Mouse (Mus musculus) stomach, embryonic 14.5 days (tissue): ENCODE data around the gene Mrpl46. TPM values are rescaled to one million over a fixed set of nuclear protein-coding genes. Genes with fewer than 3 reads are reported as not detected.

ENCODE experiments used
- ATAC-seq: fragments of 200-750 bp; cut with Nextera tagmentation; 2 replicates; pipeline ENCODE4 v1.8.0; 2017; ENCODE audit warnings: low read depth, moderate TSS enrichment; ENCODE audit not compliant: insufficient number of reproducible peaks, insufficient read depth, low FRiP score
- H3K27ac ChIP-seq: fragments of 300-500 bp; sonication (generic); 2 replicates; pipeline ENCODE4 v1.5.1; 2014; ENCODE audit warnings: mild to moderate bottlenecking, low read length, moderate library complexity, mixed read lengths
- H3K27me3 ChIP-seq: fragments of 300-500 bp; sonication (generic); 2 replicates; pipeline ENCODE4 v1.6.1; 2014; ENCODE audit warnings: low read length, control low read depth, mixed read lengths; ENCODE audit not compliant: control insufficient read depth, insufficient read depth
- H3K36me3 ChIP-seq: fragments of 300-500 bp; sonication (generic); 2 replicates; pipeline ENCODE4 v1.6.1; 2014; ENCODE audit warnings: mild to moderate bottlenecking, control low read depth, low read length, moderate library complexity, mixed read lengths; ENCODE audit not compliant: control insufficient read depth, insufficient read depth
- H3K4me1 ChIP-seq: fragments of 300-500 bp; sonication (generic); 2 replicates; pipeline ENCODE4 v1.6.1; 2014; ENCODE audit warnings: low read length, control low read depth, mixed read lengths; ENCODE audit not compliant: control insufficient read depth, insufficient read depth
- H3K4me2 ChIP-seq: fragments of 300-500 bp; sonication (generic); replicated peaks from 2 replicates; pipeline ENCODE4 v1.6.1; 2014; ENCODE audit warnings: low read depth, low read length, control low read depth
- H3K4me3 ChIP-seq: fragments of 300-500 bp; sonication (generic); 2 replicates; pipeline ENCODE4 v1.5.1; 2014; ENCODE audit warnings: low read depth, low read length, control low read depth
- H3K9ac ChIP-seq: fragments of 300-500 bp; sonication (generic); replicated peaks from 2 replicates; pipeline ENCODE4 v1.6.1; 2014; ENCODE audit warnings: low read depth, mild to moderate bottlenecking, control low read depth, low read length, moderate library complexity, mixed read lengths
- H3K9me3 ChIP-seq: fragments of 300-500 bp; sonication (generic); 2 replicates; pipeline ENCODE4 v1.6.1; 2016; ENCODE audit warnings: low read depth, low read length, control low read depth; ENCODE audit not compliant: control insufficient read depth
- WGBS: fragments of 180-500 bp; shearing (Covaris S2); extraction: QIAGEN DNeasy Blood & Tissue Kit; methylation state at CpG from one replicate; pipeline ENCODE4 v1.1.7; 2014; 5-methylcytosine and 5-hydroxymethylcytosine counted together
- polyA plus RNA-seq: library from polyadenylated mRNA; unstranded; fragments of >200 nt; fragmentation: Nextera tagmentation; extraction: Ambion mirVana; gene quantifications from 2 replicates; pipeline ENCODE4 v1.2.1, GENCODE M21; 2014

Mrpl46 gene
- polyA plus RNA-seq, 1 experiment from 2014 or later, result 68.6 TPM

DNA sequence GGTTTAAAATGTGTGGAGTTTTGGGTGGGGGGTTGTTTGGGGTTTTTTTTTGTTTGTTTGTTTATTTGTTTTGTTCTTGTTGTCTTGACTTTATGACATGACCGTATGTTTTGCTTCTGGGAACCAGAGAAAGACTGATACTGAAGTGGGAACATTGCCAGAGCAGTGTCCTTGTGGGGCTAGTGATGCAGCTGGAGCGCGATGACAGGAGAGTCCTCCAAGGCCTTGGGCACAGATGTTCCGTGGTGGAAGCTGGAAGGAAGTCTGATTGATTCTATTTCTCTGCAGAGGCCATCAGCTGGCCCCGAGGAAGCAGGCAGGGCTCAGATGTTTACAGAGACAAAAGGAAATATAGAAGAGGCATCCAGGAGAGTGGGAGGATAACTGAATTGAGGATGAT is 2.6 kb upstream of the Mrpl46 start:
- no peak for ATAC-seq
- H3K4me1 ChIP-seq, result peaks cover 8% of the 10 kb centered on the region
- H3K27ac ChIP-seq, result no peak overlapping the region
- 71% methylated on average over 5 of the region's 5 CpGs for WGBS
- peaks cover 10% of the 10 kb centered on the region for H3K36me3 ChIP-seq
- H3K9me3 ChIP-seq, result no peaks in the 10 kb centered on the region
- no peak overlapping the region for H3K9ac ChIP-seq
- no peak overlapping the region for H3K4me3 ChIP-seq
- H3K27me3 ChIP-seq, result no peaks in the 10 kb centered on the region
- H3K4me2 ChIP-seq, result no peak overlapping the region

DNA sequence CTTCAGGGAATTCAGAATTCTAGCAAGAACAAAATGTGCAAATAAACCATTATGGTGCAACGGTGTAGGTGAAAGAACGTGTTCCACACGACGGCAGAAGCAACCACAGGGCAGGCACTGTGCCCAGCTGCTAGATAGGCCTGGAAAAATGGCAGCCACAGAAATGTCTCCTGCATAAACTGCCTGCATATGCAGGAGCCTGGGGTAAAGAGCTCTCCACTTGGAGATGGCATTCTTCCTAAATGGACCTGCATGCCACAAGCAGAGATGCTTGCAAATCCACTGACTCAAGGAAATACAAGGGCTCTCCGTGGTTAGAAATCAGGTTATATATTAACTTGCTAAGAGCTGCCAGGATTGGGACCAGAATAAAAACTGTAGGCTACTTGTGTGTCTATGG is 4.6 kb downstream of the Mrpl46 start:
- WGBS, result 94% methylated on average over 5 of the region's 5 CpGs
- Histone ChIP-seq H3K4me2 (no peak overlapping the region), H3K9me3 (no peaks in the 10 kb centered on the region), H3K9ac (no peak overlapping the region), H3K36me3 (peaks cover 37% of the 10 kb centered on the region), H3K4me3 (no peak overlapping the region), H3K27ac (no peak overlapping the region), H3K4me1 (peaks cover 8% of the 10 kb centered on the region), H3K27me3 (no peaks in the 10 kb centered on the region)
- no peak for ATAC-seq

- Histone ChIP-seq H3K4me2 (no peak overlapping the region), H3K27ac (no peak overlapping the region), H3K4me3 (no peak overlapping the region), H3K9ac (no peak overlapping the region), H3K27me3 (no peaks in the 10 kb centered on the region), H3K9me3 (no peaks in the 10 kb centered on the region), H3K4me1 (no peaks in the 10 kb centered on the region), H3K36me3 (peaks cover 17% of the 10 kb centered on the region)
- WGBS, result 85% methylated on average over 5 of the region's 5 CpGs
- ATAC-seq, result no peak
Measured at GRCm38 (mm10) chr7:78770936-78771335, 12.4 kb downstream of the Mrpl46 start.

DNA sequence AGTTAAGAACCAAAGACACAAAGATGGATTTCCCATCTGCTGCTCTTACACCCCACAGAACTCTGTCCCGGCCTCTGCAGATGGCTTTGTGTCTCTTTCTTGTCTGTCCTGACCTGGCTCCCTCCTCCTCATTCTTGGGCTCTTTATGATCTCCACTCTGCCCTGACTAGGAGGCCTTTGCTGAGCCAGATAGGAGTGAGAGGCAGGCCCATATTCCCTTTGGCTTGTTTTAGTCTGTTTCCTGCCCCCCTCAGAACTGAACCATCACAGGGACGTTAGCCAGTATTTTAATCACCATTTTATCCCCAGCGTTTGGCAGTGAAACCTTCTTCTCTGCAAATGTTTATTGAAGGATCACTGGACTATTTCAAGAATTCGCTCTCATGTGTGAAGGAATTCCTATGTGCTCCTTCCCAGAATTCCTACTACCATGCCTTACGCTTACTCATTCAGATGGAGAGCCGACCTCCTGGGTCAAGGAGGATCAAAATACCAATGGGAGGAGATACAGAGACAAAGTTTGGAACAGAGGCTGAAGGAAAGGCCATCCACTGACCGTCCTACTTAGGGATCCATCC is 14.2 kb downstream of the Mrpl46 start:
- no peaks in the 10 kb centered on the region for H3K9me3 ChIP-seq
- H3K27me3 ChIP-seq, result no peaks in the 10 kb centered on the region
- H3K9ac ChIP-seq, result no peak overlapping the region
- peak overlapping the region; percentile 56; the same call in 1 of the 2 replicates for H3K27ac ChIP-seq
- no peaks in the 10 kb centered on the region for H3K4me1 ChIP-seq
- 28% methylated on average over 7 of the region's 7 CpGs for WGBS
- H3K4me2 ChIP-seq, result no peak overlapping the region
- peaks cover 8% of the 10 kb centered on the region for H3K36me3 ChIP-seq
- ATAC-seq, result no peak
- no peak overlapping the region for H3K4me3 ChIP-seq

- Histone ChIP-seq H3K9ac (no peak overlapping the region), H3K27me3 (no peaks in the 10 kb centered on the region), H3K4me3 (no peak overlapping the region), H3K9me3 (no peaks in the 10 kb centered on the region), H3K4me2 (no peak overlapping the region), H3K27ac (no peak overlapping the region), H3K4me1 (no peaks in the 10 kb centered on the region), H3K36me3 (no peaks in the 10 kb centered on the region)
- ATAC-seq, result no peak
- WGBS, result 90% methylated on average over 12 of the region's 12 CpGs
Measured at GRCm38 (mm10) chr7:78767929-78768531, 15.3 kb downstream of the Mrpl46 start.

DNA sequence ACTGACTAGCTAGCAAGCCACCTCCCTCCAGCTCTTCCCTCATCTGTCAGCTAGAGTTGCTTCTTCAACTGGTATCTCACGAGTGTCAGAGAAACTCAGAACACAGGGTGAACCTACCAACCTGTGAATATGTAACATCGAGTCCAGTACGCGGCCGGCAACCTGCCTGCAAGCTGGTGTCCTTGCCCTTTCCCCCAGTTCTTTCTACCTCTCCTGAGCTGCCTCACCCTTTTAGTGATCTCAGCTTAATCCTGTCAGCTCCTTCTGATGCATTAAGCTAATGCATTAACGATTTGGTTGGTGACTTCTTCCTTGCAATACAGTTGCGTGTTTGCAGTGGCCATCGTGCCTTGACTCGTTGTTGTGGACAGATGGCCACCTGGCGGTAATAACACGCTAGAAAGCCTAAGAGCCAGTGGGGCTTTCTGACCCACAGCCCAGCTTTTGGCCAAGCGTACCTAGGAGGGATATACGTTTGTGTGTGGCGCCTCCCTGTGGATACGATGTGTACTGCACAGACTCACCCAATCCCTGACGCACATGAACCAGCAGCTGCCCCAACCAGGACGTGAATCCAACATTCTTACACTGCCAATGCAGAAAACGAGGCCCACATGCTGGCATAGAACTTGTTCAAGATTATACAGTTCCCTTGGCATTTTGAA is 17.2 kb downstream of the Mrpl46 start:
- no peaks in the 10 kb centered on the region for H3K27me3 ChIP-seq
- H3K36me3 ChIP-seq, result no peaks in the 10 kb centered on the region
- 0 out of 2 replicates have a peak overlapping the region, but pooled peaks have one; percentile 5 for H3K4me2 ChIP-seq
- H3K27ac ChIP-seq, result no peak overlapping the region
- H3K9ac ChIP-seq, result no peak overlapping the region
- no peak overlapping the region for H3K4me3 ChIP-seq
- H3K4me1 ChIP-seq, result no peaks in the 10 kb centered on the region
- H3K9me3 ChIP-seq, result no peaks in the 10 kb centered on the region
- ATAC-seq, result peak; percentile 35; the same call in 1 of the 2 replicates
- WGBS, result 22% methylated on average over 18 of the region's 18 CpGs

- Histone ChIP-seq H3K4me3 (no peak overlapping the region), H3K9me3 (no peaks in the 10 kb centered on the region), H3K36me3 (no peaks in the 10 kb centered on the region), H3K4me1 (no peaks in the 10 kb centered on the region), H3K4me2 (no peak overlapping the region), H3K27ac (no peak overlapping the region), H3K27me3 (no peaks in the 10 kb centered on the region), H3K9ac (no peak overlapping the region)
- no peak for ATAC-seq
- 65% methylated on average over 5 of the region's 5 CpGs for WGBS
Measured at GRCm38 (mm10) chr7:78765215-78765631, 18.1 kb downstream of the Mrpl46 start.

DNA sequence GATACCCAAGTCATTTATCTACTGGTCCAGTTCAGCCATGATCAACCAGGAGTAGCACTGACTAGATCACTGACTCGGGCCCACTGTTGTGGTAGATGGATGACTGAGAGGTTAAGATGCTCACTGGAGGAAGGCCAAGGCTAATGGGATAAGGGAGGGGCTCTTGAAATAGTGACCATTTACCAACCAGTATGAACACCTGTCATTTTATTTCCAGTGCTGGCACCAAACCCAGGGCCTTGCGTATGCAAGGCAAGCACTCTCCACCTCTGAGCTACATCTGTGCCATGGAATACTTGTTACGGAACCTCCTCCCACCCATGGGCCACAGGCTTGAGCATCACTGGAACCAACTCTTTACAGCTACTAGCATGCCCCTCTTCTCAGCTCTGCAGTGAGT is 19.5 kb downstream of the Mrpl46 start:
- ATAC-seq, result no peak
- no peaks in the 10 kb centered on the region for H3K36me3 ChIP-seq
- H3K9me3 ChIP-seq, result no peaks in the 10 kb centered on the region
- no peaks in the 10 kb centered on the region for H3K4me1 ChIP-seq
- no peaks in the 10 kb centered on the region for H3K27me3 ChIP-seq
- 78% methylated on average over 3 of the region's 3 CpGs for WGBS
- no peak overlapping the region for H3K9ac ChIP-seq
- H3K4me2 ChIP-seq, result no peak overlapping the region
- H3K27ac ChIP-seq, result no peak overlapping the region
- H3K4me3 ChIP-seq, result no peak overlapping the region
